Mouse (Mus musculus): ENCODE measurements around the gene Oosp3. TPM values are rescaled to one million over a fixed set of nuclear protein-coding genes. Genes with fewer than 3 reads are reported as not detected.

The Oosp3 gene
- total RNA-seq, 2 experiments from 2014 or later = not detected

GRCm38 (mm10) chr19:11736455-11736854 is 39.6 kb downstream of the Oosp3 start:
- intact Hi-C loops (cut with DNase I) = no loop called here
- DNase-seq = no peak
- H3K4me3 ChIP-seq = no peak overlapping the region
- no peak overlapping the region for H3K27ac ChIP-seq
- no peak for TF ChIP-seq CTCF (IDR thresholded peaks at IDR 0.05)

- Histone ChIP-seq H3K4me3 (no peak overlapping the region), H3K27ac (no peak overlapping the region)
- intact Hi-C loops (cut with DNase I) = no loop called here
- no peak for DNase-seq
- no peak for TF ChIP-seq CTCF (IDR thresholded peaks at IDR 0.05)
Measured at GRCm38 (mm10) chr19:11745680-11746079, 48.8 kb downstream of the Oosp3 start.

DNA sequence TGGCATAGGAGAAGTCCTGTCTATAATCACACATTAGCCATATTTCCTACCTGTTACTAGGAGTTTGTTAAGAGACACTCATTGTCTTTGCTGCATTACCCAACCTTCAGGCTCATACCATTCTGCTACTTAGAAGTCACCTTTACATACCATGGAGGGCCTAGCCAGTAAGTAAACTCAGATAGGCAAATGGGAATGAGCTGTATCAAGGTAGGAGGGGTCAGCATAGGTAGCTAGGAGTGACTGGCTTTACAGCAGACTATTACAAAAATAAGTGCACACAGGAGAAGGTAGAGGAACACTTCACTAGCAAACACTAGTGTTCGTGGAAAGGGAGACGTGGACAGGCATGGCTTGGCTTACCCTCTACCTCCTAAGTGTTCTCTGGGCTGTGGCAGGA is 50.4 kb downstream of the Oosp3 start, which contains the start of gene Gif:
Gif (plus strand) TSS at position 257 of the 400 bp plus-strand sequence.
- no peak for TF ChIP-seq CTCF (IDR thresholded peaks at IDR 0.05)
- H3K27ac ChIP-seq = no peak within 1 kb of the TSS
- intact Hi-C loops (cut with DNase I) = no loop called here
- DNase-seq = no peak
- no peak within 1 kb of the TSS for H3K4me3 ChIP-seq

Other genes starting within 250 kb of the Oosp3 start
- 1 to 10 TPM; 1.3 to 3.4 TPM for gene Ms4a6c, start 227.7 kb upstream of the Oosp3 start, total RNA-seq (2021)
- gene Gm8369, start 211.1 kb upstream of the Oosp3 start, total RNA-seq (2021) = not detected
- 1 to 10 TPM in 1 of 2 experiments, under 1 TPM in 1; 0.54 to 2.7 TPM for gene Ms4a6b, start 180.5 kb upstream of the Oosp3 start, total RNA-seq (2021)
- 1 to 10 TPM; 4.0 TPM for gene Ms4a4d, start 160.3 kb upstream of the Oosp3 start, total RNA-seq (2021)
- 1 to 10 TPM in 1 of 2 experiments, under 1 TPM in 1; 0.89 to 1.6 TPM for gene Ms4a6d, start 92.2 kb upstream of the Oosp3 start, total RNA-seq (2021)
- under 1 TPM in 1 of 2 experiments, not detected in 1; 0.31 TPM for gene Ms4a2, start 73.3 kb upstream of the Oosp3 start, total RNA-seq (2021)
- gene Ms4a3, start 56.2 kb upstream of the Oosp3 start, total RNA-seq (2021) = not detected
- gene Oosp2, start 36.5 kb upstream of the Oosp3 start, total RNA-seq (2021) = not detected
- not detected for gene Oosp1, start 5.9 kb upstream of the Oosp3 start, total RNA-seq (2021)
- gene Gif, start 50.5 kb downstream of the Oosp3 start, total RNA-seq (2021) = not detected
- 10 to 100 TPM; 51.6 to 69.4 TPM for gene Mrpl16, start 73.3 kb downstream of the Oosp3 start, total RNA-seq (2021)
- 1 to 10 TPM; 1.7 to 2.6 TPM for gene Stx3, start 122.3 kb downstream of the Oosp3 start, total RNA-seq (2021)
- not detected for gene Olfr1417, start 142.2 kb downstream of the Oosp3 start, total RNA-seq (2021)
- gene Olfr1418, start 164.0 kb downstream of the Oosp3 start, total RNA-seq (2021) = not detected
- gene Olfr1419, start 178.1 kb downstream of the Oosp3 start, total RNA-seq (2021) = not detected
- gene Olfr1420, start 189.5 kb downstream of the Oosp3 start, total RNA-seq (2021) = not detected
- gene Patl1, start 215.3 kb downstream of the Oosp3 start, total RNA-seq (2021) = 10 to 100 TPM; 24.3 to 29.3 TPM

Data from gastrocnemius, adult 2 months (tissue).